In genomic region chr5:24444746-24445427, GRCm38 (mm10) we compare ENCODE assay signal across 8 mouse cellular contexts. TPM values are rescaled to one million over a fixed set of nuclear protein-coding genes. Genes with fewer than 3 reads are reported as not detected.
A peak's percentile ranks its signal among the peaks of the same experiment; 100 is the strongest.
DNase-seq lines count a peak whose midpoint lies in the region; ATAC-seq and TF ChIP-seq lines count a peak whose summit lies in the region.

Gene Fastk, minus strand, starts transcription at chr5:24445287.

- no peaks in the 10 kb centered on the region for H3K9me3 ChIP-seq in G1E (replicated peaks)
- H3K9me3 ChIP-seq in forebrain, postnatal 0 days (ENCODE audit: low read length): no peaks in the 10 kb centered on the region
- no peaks in the 10 kb centered on the region for H3K9me3 ChIP-seq in neural tube, embryonic 15.5 days (replicated peaks)

- H3K27ac ChIP-seq in cerebellum, adult 2 months (ENCODE audit: insufficient read depth, low read length): peak within 1 kb of the TSS; percentile 86
- H3K27ac ChIP-seq in forebrain, postnatal 0 days (ENCODE audit: low read depth, low read length): peak within 1 kb of the TSS; percentile 94
- H3K27ac ChIP-seq in layer of hippocampus, adult 2 months: peak within 1 kb of the TSS; percentile 97
- peak within 1 kb of the TSS; percentile 97 for H3K27ac ChIP-seq in neural tube, embryonic 15.5 days (replicated peaks)

- H3K4me3 ChIP-seq in G1E (ENCODE audit: low read depth, low read length): peak within 1 kb of the TSS; percentile 88
- peak within 1 kb of the TSS; percentile 66 for H3K4me3 ChIP-seq in cerebellum, adult 2 months (replicated peaks; ENCODE audit: insufficient read depth, low read depth, low read length)
- H3K4me3 ChIP-seq in forebrain, postnatal 0 days (ENCODE audit: low read depth, low read length): peak within 1 kb of the TSS; percentile 87
- peak within 1 kb of the TSS; percentile 77 for H3K4me3 ChIP-seq in layer of hippocampus, adult 2 months
- peak within 1 kb of the TSS; percentile 92 for H3K4me3 ChIP-seq in lung, adult 2 months (replicated peaks; ENCODE audit: extremely low read depth, low read depth, low read length)
- H3K4me3 ChIP-seq in neural tube, embryonic 15.5 days (replicated peaks): peak within 1 kb of the TSS; percentile 94

- no peak for TF ChIP-seq CTCF in G1E (IDR thresholded peaks at IDR 0.05; ENCODE audit: low read depth, low read length)
- TF ChIP-seq CTCF in cerebellum, adult 2 months (IDR thresholded peaks at IDR 0.05; ENCODE audit: borderline replicate concordance, insufficient read depth, low read depth, low read length): no peak
- TF ChIP-seq CTCF in forebrain, postnatal 0 days (IDR thresholded peaks at IDR 0.05; ENCODE audit: low read depth): no peak
- TF ChIP-seq CTCF in layer of hippocampus, adult 2 months (conservative IDR thresholded peaks at IDR 0.05): no peak
- TF ChIP-seq CTCF in lung, adult 2 months (IDR thresholded peaks at IDR 0.05; ENCODE audit: insufficient read depth, low read length): no peak

- peak; percentile 62; the same call in 1 of the 2 replicates for ATAC-seq in G1E (ENCODE audit: extremely low read depth, insufficient number of reproducible peaks, low FRiP score, poor library complexity, severe bottlenecking)
- ATAC-seq in forebrain, postnatal 0 days: peak; percentile 91
- peak; percentile 83 for ATAC-seq in neural tube, embryonic 15.5 days (ENCODE audit: low FRiP score)

- under 1% methylated on average over 60 of the region's 60 CpGs for WGBS in cerebellum, adult 2 months
- WGBS in forebrain, postnatal 0 days: 2% methylated on average over 60 of the region's 60 CpGs
- WGBS in lung, adult 2 months: 1% methylated on average over 60 of the region's 60 CpGs
- WGBS in neural tube, embryonic 15.5 days: under 1% methylated on average over 60 of the region's 60 CpGs

- peak within 1 kb of the TSS; percentile 97 for H3K4me2 ChIP-seq in forebrain, postnatal 0 days (ENCODE audit: low read depth)
- H3K4me2 ChIP-seq in neural tube, embryonic 15.5 days: peak within 1 kb of the TSS; percentile 95

- intact Hi-C loops in heart, postnatal 36 days (cut with DNase I): no loop called here

- DNase-seq in G1E (ENCODE audit: low spot score): peak; percentile 98
- DNase-seq in cerebellum, adult 2 months: peak; percentile 94 to 95
- DNase-seq in forebrain, postnatal 0 days: peak; percentile 95
- DNase-seq in heart, postnatal 36 days: peak; percentile 95
- peak; percentile 95 for DNase-seq in layer of hippocampus, adult 2 months (ENCODE audit: low spot score in 2 of 2)
- DNase-seq in lung, adult 2 months: peak; percentile 90
- DNase-seq in testis, postnatal 10 days (ENCODE audit: low spot score): peak; percentile 97

- H3K4me1 ChIP-seq in G1E (ENCODE audit: insufficient read depth, low read depth, low read length): peaks cover 61% of the 10 kb centered on the region
- H3K4me1 ChIP-seq in cerebellum, adult 2 months (ENCODE audit: control insufficient read depth, insufficient read depth, low read length): peaks cover 7% of the 10 kb centered on the region
- peaks cover 16% of the 10 kb centered on the region for H3K4me1 ChIP-seq in forebrain, postnatal 0 days (ENCODE audit: insufficient read depth)
- H3K4me1 ChIP-seq in lung, adult 2 months (ENCODE audit: control insufficient read depth, insufficient read depth, low read length): peaks cover 8% of the 10 kb centered on the region
- H3K4me1 ChIP-seq in neural tube, embryonic 15.5 days: peaks cover 42% of the 10 kb centered on the region

- peak; percentile 75 for TF ChIP-seq POLR2A in cerebellum, adult 2 months (IDR thresholded peaks at IDR 0.05; ENCODE audit: borderline replicate concordance, insufficient read depth, low read length)
- peak; percentile 76 for TF ChIP-seq POLR2A in lung, adult 2 months (IDR thresholded peaks at IDR 0.05; ENCODE audit: borderline replicate concordance, extremely low read depth, low read depth, low read length)

- H3K36me3 ChIP-seq in G1E (replicated peaks): peaks cover 50% of the 10 kb centered on the region
- H3K36me3 ChIP-seq in forebrain, postnatal 0 days (ENCODE audit: insufficient read depth): peaks cover 25% of the 10 kb centered on the region
- peaks cover 27% of the 10 kb centered on the region for H3K36me3 ChIP-seq in neural tube, embryonic 15.5 days

- no peaks in the 10 kb centered on the region for H3K27me3 ChIP-seq in G1E (ENCODE audit: insufficient read depth, low read length)
- H3K27me3 ChIP-seq in cerebellum, adult 2 months (ENCODE audit: control insufficient read depth, insufficient read depth, low read length): no peaks in the 10 kb centered on the region
- H3K27me3 ChIP-seq in forebrain, postnatal 0 days (ENCODE audit: insufficient read depth, low read length): no peaks in the 10 kb centered on the region
- 0 out of 2 replicates have a peak, but pooled peaks cover 3% of the 10 kb centered on the region for H3K27me3 ChIP-seq in neural tube, embryonic 15.5 days (replicated peaks)

- H3K9ac ChIP-seq in forebrain, postnatal 0 days: peak within 1 kb of the TSS; percentile 98
- H3K9ac ChIP-seq in neural tube, embryonic 15.5 days (replicated peaks): peak within 1 kb of the TSS; percentile 96

RNA-seq across cellular contexts. Expression of gene Fastk, which starts in this region (rescaled TPM):
- total RNA-seq in G1E (2014; fragmentation: Nextera tagmentation) (95.9 and 97.8 TPM in 2 replicates), G1E (2017) (36.2 and 46.9 TPM in 2 replicates)
- polyA plus RNA-seq in G1E (2012): 286 and 295 TPM in 2 replicates
- 246 and 265 TPM in 2 replicates for polyA plus RNA-seq in cerebellum, adult 2 months (2012; rRNA removed)
- 87.0 and 132 TPM in 2 replicates for total RNA-seq in forebrain, postnatal 0 days (2014; rRNA removed)
- 88.7 and 91.9 TPM in 2 replicates for polyA plus RNA-seq in forebrain, postnatal 0 days (2015; fragmentation: Nextera tagmentation; extraction: Ambion mirVana)
- 100 to 1,000 TPM; 288 to 310 TPM for total RNA-seq in heart, postnatal 36 days (2021)
- 100 to 1,000 TPM; 127 to 130 TPM for total RNA-seq in layer of hippocampus, adult 2 months (2021)
- 187 and 234 TPM in 2 replicates for polyA plus RNA-seq in lung, adult 2 months (2012; rRNA removed)
- polyA plus RNA-seq in neural tube, embryonic 15.5 days (2015; fragmentation: Nextera tagmentation; extraction: Ambion mirVana): 111 TPM in 2 replicates

Comparison
In these comparisons a context has a peak if more than half of its experiments do, and no peak if none do; other contexts are left out.
1. Peak in every context shown above with its lines: DNase-seq, ATAC-seq, H3K4me3 ChIP-seq and H3K27ac ChIP-seq.